Mouse (Mus musculus): ENCODE results near the gene Acaca. TPM values are rescaled to one million over a fixed set of nuclear protein-coding genes. Genes with fewer than 3 reads are reported as not detected.

Acaca gene
- polyA plus RNA-seq, 1 experiment = 52.2 TPM

- Histone ChIP-seq H3K27ac (ENCODE audit: insufficient read depth, low read length) (no peak overlapping the region), H3K4me3 (ENCODE audit: insufficient read depth, low read length) (no peak overlapping the region), H3K4me1 (ENCODE audit: control insufficient read depth, insufficient read depth, low read length) (no peaks in the 10 kb centered on the region)
- TF ChIP-seq CTCF (IDR thresholded peaks at IDR 0.05; ENCODE audit: borderline replicate concordance, insufficient read depth, low read length) = no peak
- no peak for TF ChIP-seq POLR2A (IDR thresholded peaks at IDR 0.05; ENCODE audit: low read depth, low read length)
Observed at GRCm38 (mm10) chr11:84264490-84264889, 135.0 kb downstream of the Acaca start.

GRCm38 (mm10) chr11:84268068-84268467 lies 138.6 kb downstream of the Acaca start:
- Histone ChIP-seq H3K4me1 (ENCODE audit: control insufficient read depth, insufficient read depth, low read length) (no peaks in the 10 kb centered on the region), H3K4me3 (ENCODE audit: insufficient read depth, low read length) (no peak overlapping the region), H3K27ac (ENCODE audit: insufficient read depth, low read length) (0 out of 2 replicates have a peak overlapping the region, but pooled peaks have one; percentile 1)
- TF ChIP-seq CTCF (IDR thresholded peaks at IDR 0.05; ENCODE audit: borderline replicate concordance, insufficient read depth, low read length) (no peak), POLR2A (IDR thresholded peaks at IDR 0.05; ENCODE audit: low read depth, low read length) (no peak)

- no peaks in the 10 kb centered on the region for H3K4me1 ChIP-seq (ENCODE audit: control insufficient read depth, insufficient read depth, low read length)
- no peak for TF ChIP-seq CTCF (IDR thresholded peaks at IDR 0.05; ENCODE audit: borderline replicate concordance, insufficient read depth, low read length)
- TF ChIP-seq POLR2A (IDR thresholded peaks at IDR 0.05; ENCODE audit: low read depth, low read length) = no peak
Observed at GRCm38 (mm10) chr11:84270511-84270910, 141.0 kb downstream of the Acaca start.

GRCm38 (mm10) chr11:84271948-84272347 lies 142.5 kb downstream of the Acaca start:
- TF ChIP-seq CTCF (IDR thresholded peaks at IDR 0.05; ENCODE audit: borderline replicate concordance, insufficient read depth, low read length) (no peak), POLR2A (IDR thresholded peaks at IDR 0.05; ENCODE audit: low read depth, low read length) (no peak)
- Histone ChIP-seq H3K4me3 (ENCODE audit: insufficient read depth, low read length) (no peak overlapping the region), H3K4me1 (ENCODE audit: control insufficient read depth, insufficient read depth, low read length) (no peaks in the 10 kb centered on the region), H3K27ac (ENCODE audit: insufficient read depth, low read length) (no peak overlapping the region)

More at GRCm38 (mm10) chr11:84270511-84270910, 141.0 kb downstream of the Acaca start:
- H3K4me3 ChIP-seq (ENCODE audit: insufficient read depth, low read length) = no peak overlapping the region
- peak overlapping the region; percentile 29; the same call in 1 of the 2 replicates for H3K27ac ChIP-seq (ENCODE audit: insufficient read depth, low read length)

- no peak overlapping the region for H3K4me3 ChIP-seq (ENCODE audit: insufficient read depth, low read length)
- no peak overlapping the region for H3K27ac ChIP-seq (ENCODE audit: insufficient read depth, low read length)
- TF ChIP-seq POLR2A (IDR thresholded peaks at IDR 0.05; ENCODE audit: low read depth, low read length) (no peak), CTCF (IDR thresholded peaks at IDR 0.05; ENCODE audit: borderline replicate concordance, insufficient read depth, low read length) (no peak)
- no peaks in the 10 kb centered on the region for H3K4me1 ChIP-seq (ENCODE audit: control insufficient read depth, insufficient read depth, low read length)
Observed at GRCm38 (mm10) chr11:84272574-84272973, 143.1 kb downstream of the Acaca start.

GRCm38 (mm10) chr11:84276979-84277378 lies 147.5 kb downstream of the Acaca start:
- TF ChIP-seq CTCF (IDR thresholded peaks at IDR 0.05; ENCODE audit: borderline replicate concordance, insufficient read depth, low read length) (no peak), POLR2A (IDR thresholded peaks at IDR 0.05; ENCODE audit: low read depth, low read length) (no peak)
- Histone ChIP-seq H3K4me3 (ENCODE audit: insufficient read depth, low read length) (no peak overlapping the region), H3K4me1 (ENCODE audit: control insufficient read depth, insufficient read depth, low read length) (peaks cover 2% of the 10 kb centered on the region; the same call in 1 of the 2 replicates), H3K27ac (ENCODE audit: insufficient read depth, low read length) (no peak overlapping the region)

GRCm38 (mm10) chr11:84281280-84281679 lies 151.8 kb downstream of the Acaca start:
- no peak overlapping the region for H3K27ac ChIP-seq (ENCODE audit: insufficient read depth, low read length)
- TF ChIP-seq POLR2A (IDR thresholded peaks at IDR 0.05; ENCODE audit: low read depth, low read length) = no peak
- no peak for TF ChIP-seq CTCF (IDR thresholded peaks at IDR 0.05; ENCODE audit: borderline replicate concordance, insufficient read depth, low read length)
- H3K4me3 ChIP-seq (ENCODE audit: insufficient read depth, low read length) = no peak overlapping the region
- H3K4me1 ChIP-seq (ENCODE audit: control insufficient read depth, insufficient read depth, low read length) = peaks cover 2% of the 10 kb centered on the region; the same call in 1 of the 2 replicates

- H3K27ac ChIP-seq (ENCODE audit: insufficient read depth, low read length) = no peak overlapping the region
- no peak overlapping the region for H3K4me3 ChIP-seq (ENCODE audit: insufficient read depth, low read length)
- TF ChIP-seq POLR2A (IDR thresholded peaks at IDR 0.05; ENCODE audit: low read depth, low read length) (no peak), CTCF (IDR thresholded peaks at IDR 0.05; ENCODE audit: borderline replicate concordance, insufficient read depth, low read length) (no peak)
- H3K4me1 ChIP-seq (ENCODE audit: control insufficient read depth, insufficient read depth, low read length) = peaks cover 2% of the 10 kb centered on the region; the same call in 1 of the 2 replicates
Observed at GRCm38 (mm10) chr11:84282944-84283703, 153.7 kb downstream of the Acaca start.

GRCm38 (mm10) chr11:84290781-84291180 lies 161.3 kb downstream of the Acaca start:
- Histone ChIP-seq H3K27ac (ENCODE audit: insufficient read depth, low read length) (no peak overlapping the region), H3K4me3 (ENCODE audit: insufficient read depth, low read length) (no peak overlapping the region), H3K4me1 (ENCODE audit: control insufficient read depth, insufficient read depth, low read length) (no peaks in the 10 kb centered on the region)
- TF ChIP-seq POLR2A (IDR thresholded peaks at IDR 0.05; ENCODE audit: low read depth, low read length) (no peak), CTCF (IDR thresholded peaks at IDR 0.05; ENCODE audit: borderline replicate concordance, insufficient read depth, low read length) (no peak)

GRCm38 (mm10) chr11:84292532-84292931 lies 163.1 kb downstream of the Acaca start:
- TF ChIP-seq CTCF (IDR thresholded peaks at IDR 0.05; ENCODE audit: borderline replicate concordance, insufficient read depth, low read length) = no peak
- no peak for TF ChIP-seq POLR2A (IDR thresholded peaks at IDR 0.05; ENCODE audit: low read depth, low read length)
- no peaks in the 10 kb centered on the region for H3K4me1 ChIP-seq (ENCODE audit: control insufficient read depth, insufficient read depth, low read length)
- H3K27ac ChIP-seq (ENCODE audit: insufficient read depth, low read length) = no peak overlapping the region
- H3K4me3 ChIP-seq (ENCODE audit: insufficient read depth, low read length) = no peak overlapping the region

Data from embryonic fibroblast, embryonic 13.5 days (primary cell).